Mouse (Mus musculus): ENCODE data around the gene Tceal9. TPM values are rescaled to one million over a fixed set of nuclear protein-coding genes. Genes with fewer than 3 reads are reported as not detected.
"Not testable (repeated sequence)": the region's sequence is repeated elsewhere in the genome, so short reads cannot be mapped to it uniquely, and the experiment has no call there.

The Tceal9 gene
- 460 and 466 TPM in 2 replicates for polyA plus RNA-seq (2014; fragmentation: Nextera tagmentation; extraction: Ambion mirVana)

GRCm38 (mm10) chrX:136244574-136245229 lies at the start of gene Tceal9:
Gene Tceal9 (plus strand): TSS chrX:136245079.
- DNase-seq (ENCODE audit: low spot score) (peak; percentile 83), ATAC-seq (ENCODE audit: low FRiP score) (peak; percentile 96)
- Histone ChIP-seq H3K4me1 (replicated peaks; ENCODE audit: control insufficient read depth, insufficient read depth, low read length) (no peaks in the 10 kb centered on the region), H3K4me3 (ENCODE audit: low read depth, low read length) (peak within 1 kb of the TSS; percentile 55), H3K9me3 (ENCODE audit: control insufficient read depth, low read length) (no peaks in the 10 kb centered on the region), H3K27me3 (ENCODE audit: control insufficient read depth, insufficient read depth, low read length) (no peaks in the 10 kb centered on the region), H3K36me3 (ENCODE audit: control insufficient read depth, insufficient read depth, low read length) (no peaks in the 10 kb centered on the region), H3K9ac (ENCODE audit: low read depth, low read length) (peak within 1 kb of the TSS; percentile 72), H3K27ac (ENCODE audit: low read depth, low read length) (0 out of 2 replicates have a peak within 1 kb of the TSS, but pooled peaks have one; percentile 3), H3K4me2 (replicated peaks; ENCODE audit: low read depth, low read length) (peak within 1 kb of the TSS; percentile 42)
- 18% methylated on average over 20 of the region's 20 CpGs for WGBS

GRCm38 (mm10) chrX:136195193-136195944 lies 49.5 kb upstream of the Tceal9 start:
- no peaks in the 10 kb centered on the region for H3K4me1 ChIP-seq (replicated peaks; ENCODE audit: control insufficient read depth, insufficient read depth, low read length)
- H3K4me3 ChIP-seq (ENCODE audit: low read depth, low read length) = no peak overlapping the region
- H3K4me2 ChIP-seq (replicated peaks; ENCODE audit: low read depth, low read length) = no peak overlapping the region
- DNase-seq (ENCODE audit: low spot score) = no peak
- no peak overlapping the region for H3K27ac ChIP-seq (ENCODE audit: low read depth, low read length)
- no peaks in the 10 kb centered on the region for H3K36me3 ChIP-seq (ENCODE audit: control insufficient read depth, insufficient read depth, low read length)
- H3K9me3 ChIP-seq (ENCODE audit: control insufficient read depth, low read length) = no peaks in the 10 kb centered on the region
- no peak for ATAC-seq (ENCODE audit: low FRiP score)
- WGBS = 90% methylated on average over 16 of the region's 16 CpGs
- no peaks in the 10 kb centered on the region for H3K27me3 ChIP-seq (ENCODE audit: control insufficient read depth, insufficient read depth, low read length)
- H3K9ac ChIP-seq (ENCODE audit: low read depth, low read length) = no peak overlapping the region

GRCm38 (mm10) chrX:136196873-136197272 lies 48.0 kb upstream of the Tceal9 start:
- 65% methylated on average over 1 of the region's 1 CpGs for whole genome bisulfite sequencing
- no peaks in the 10 kb centered on the region for H3K9me3 ChIP-seq (ENCODE audit: control insufficient read depth, low read length)
- no peak overlapping the region for H3K4me2 ChIP-seq (replicated peaks; ENCODE audit: low read depth, low read length)
- DNase-seq (ENCODE audit: low spot score) = peak; percentile 49
- H3K36me3 ChIP-seq (ENCODE audit: control insufficient read depth, insufficient read depth, low read length) = no peaks in the 10 kb centered on the region
- no peaks in the 10 kb centered on the region for H3K4me1 ChIP-seq (replicated peaks; ENCODE audit: control insufficient read depth, insufficient read depth, low read length)
- H3K4me3 ChIP-seq (ENCODE audit: low read depth, low read length) = no peak overlapping the region
- H3K27me3 ChIP-seq (ENCODE audit: control insufficient read depth, insufficient read depth, low read length) = no peaks in the 10 kb centered on the region
- no peak overlapping the region for H3K9ac ChIP-seq (ENCODE audit: low read depth, low read length)
- no peak for ATAC-seq (ENCODE audit: low FRiP score)
- no peak overlapping the region for H3K27ac ChIP-seq (ENCODE audit: low read depth, low read length)

GRCm38 (mm10) chrX:136203257-136203656 lies 41.6 kb upstream of the Tceal9 start:
- Histone ChIP-seq H3K4me1 (replicated peaks; ENCODE audit: control insufficient read depth, insufficient read depth, low read length) (no peaks in the 10 kb centered on the region), H3K27me3 (ENCODE audit: control insufficient read depth, insufficient read depth, low read length) (no peaks in the 10 kb centered on the region), H3K4me2 (replicated peaks; ENCODE audit: low read depth, low read length) (peak overlapping the region; percentile 46), H3K36me3 (ENCODE audit: control insufficient read depth, insufficient read depth, low read length) (no peaks in the 10 kb centered on the region), H3K4me3 (ENCODE audit: low read depth, low read length) (peak overlapping the region; percentile 37), H3K9ac (ENCODE audit: low read depth, low read length) (peak overlapping the region; percentile 52; the same call in 1 of the 2 replicates), H3K9me3 (ENCODE audit: control insufficient read depth, low read length) (no peaks in the 10 kb centered on the region), H3K27ac (ENCODE audit: low read depth, low read length) (peak overlapping the region; percentile 10; the same call in 1 of the 2 replicates)
- ATAC-seq (ENCODE audit: low FRiP score) (peak; percentile 38; the same call in 1 of the 2 replicates), DNase-seq (ENCODE audit: low spot score) (peak; percentile 5)
- 18% methylated on average over 7 of the region's 7 CpGs for WGBS

GRCm38 (mm10) chrX:136203664-136204066 lies 41.2 kb upstream of the Tceal9 start, which contains the start of gene Tceal5:
Gene Tceal5 (minus strand): TSS chrX:136203876.
- WGBS = 18% methylated on average over 9 of the region's 9 CpGs
- H3K4me3 ChIP-seq (ENCODE audit: low read depth, low read length) = peak within 1 kb of the TSS; percentile 37
- DNase-seq (ENCODE audit: low spot score) = peak; percentile 45
- no peaks in the 10 kb centered on the region for H3K27me3 ChIP-seq (ENCODE audit: control insufficient read depth, insufficient read depth, low read length)
- H3K9ac ChIP-seq (ENCODE audit: low read depth, low read length) = peak within 1 kb of the TSS; percentile 52
- peak; percentile 76 for ATAC-seq (ENCODE audit: low FRiP score)
- no peaks in the 10 kb centered on the region for H3K4me1 ChIP-seq (replicated peaks; ENCODE audit: control insufficient read depth, insufficient read depth, low read length)
- peak within 1 kb of the TSS; percentile 46 for H3K4me2 ChIP-seq (replicated peaks; ENCODE audit: low read depth, low read length)
- H3K36me3 ChIP-seq (ENCODE audit: control insufficient read depth, insufficient read depth, low read length) = no peaks in the 10 kb centered on the region
- H3K9me3 ChIP-seq (ENCODE audit: control insufficient read depth, low read length) = no peaks in the 10 kb centered on the region
- peak within 1 kb of the TSS; percentile 10; the same call in 1 of the 2 replicates for H3K27ac ChIP-seq (ENCODE audit: low read depth, low read length)

GRCm38 (mm10) chrX:136204406-136204805 lies 40.5 kb upstream of the Tceal9 start:
- no peak for ATAC-seq (ENCODE audit: low FRiP score)
- Histone ChIP-seq H3K4me1 (replicated peaks; ENCODE audit: control insufficient read depth, insufficient read depth, low read length) (no peaks in the 10 kb centered on the region), H3K27me3 (ENCODE audit: control insufficient read depth, insufficient read depth, low read length) (no peaks in the 10 kb centered on the region), H3K4me2 (replicated peaks; ENCODE audit: low read depth, low read length) (no peak overlapping the region), H3K9ac (ENCODE audit: low read depth, low read length) (no peak overlapping the region), H3K36me3 (ENCODE audit: control insufficient read depth, insufficient read depth, low read length) (no peaks in the 10 kb centered on the region), H3K27ac (ENCODE audit: low read depth, low read length) (no peak overlapping the region), H3K9me3 (ENCODE audit: control insufficient read depth, low read length) (no peaks in the 10 kb centered on the region), H3K4me3 (ENCODE audit: low read depth, low read length) (no peak overlapping the region)
- no peak for DNase-seq (ENCODE audit: low spot score)
- 77% methylated on average over 6 of the region's 6 CpGs for WGBS

- H3K4me2 ChIP-seq (replicated peaks; ENCODE audit: low read depth, low read length) = no peak overlapping the region
- no peak overlapping the region for H3K4me3 ChIP-seq (ENCODE audit: low read depth, low read length)
- ATAC-seq (ENCODE audit: low FRiP score) (no peak), DNase-seq (ENCODE audit: low spot score) (no peak)
- H3K9ac ChIP-seq (ENCODE audit: low read depth, low read length) = no peak overlapping the region
- 74% methylated on average over 2 of the region's 2 CpGs for WGBS
- no peak overlapping the region for H3K27ac ChIP-seq (ENCODE audit: low read depth, low read length)
- no peaks in the 10 kb centered on the region for H3K9me3 ChIP-seq (ENCODE audit: control insufficient read depth, low read length)
- no peaks in the 10 kb centered on the region for H3K36me3 ChIP-seq (ENCODE audit: control insufficient read depth, insufficient read depth, low read length)
- no peaks in the 10 kb centered on the region for H3K4me1 ChIP-seq (replicated peaks; ENCODE audit: control insufficient read depth, insufficient read depth, low read length)
- H3K27me3 ChIP-seq (ENCODE audit: control insufficient read depth, insufficient read depth, low read length) = no peaks in the 10 kb centered on the region
Observed at GRCm38 (mm10) chrX:136213396-136213795, 31.5 kb upstream of the Tceal9 start.

GRCm38 (mm10) chrX:136214729-136215677 lies 29.9 kb upstream of the Tceal9 start, which contains the start of the genes Tceal7 and Bex1:
Gene Tceal7 (plus strand): TSS chrX:136214779.
Gene Bex1 (minus strand): TSS chrX:136215513.
- not testable (repeated sequence) for H3K9me3 ChIP-seq (ENCODE audit: control insufficient read depth, low read length); H3K9ac ChIP-seq (ENCODE audit: low read depth, low read length); H3K27ac ChIP-seq (ENCODE audit: low read depth, low read length); H3K4me1 ChIP-seq (replicated peaks; ENCODE audit: control insufficient read depth, insufficient read depth, low read length); H3K27me3 ChIP-seq (ENCODE audit: control insufficient read depth, insufficient read depth, low read length); H3K36me3 ChIP-seq (ENCODE audit: control insufficient read depth, insufficient read depth, low read length)
- peak within 1 kb of the TSS; percentile 33 for H3K4me2 ChIP-seq (replicated peaks; ENCODE audit: low read depth, low read length)
- ATAC-seq (ENCODE audit: low FRiP score) (peak; percentile 94), DNase-seq (ENCODE audit: low spot score) (peak; percentile 5)
- 30% methylated on average over 12 of the region's 67 CpGs for WGBS
- peak within 1 kb of the TSS; percentile 38 for H3K4me3 ChIP-seq (ENCODE audit: low read depth, low read length)

All from hindbrain, embryonic 11.5 days (tissue).